Mouse (Mus musculus): ENCODE results near the gene Gab1. TPM values are rescaled to one million over a fixed set of nuclear protein-coding genes. Genes with fewer than 3 reads are reported as not detected.

The Gab1 gene
- polyA plus RNA-seq, 1 experiment from 2014 or later = 14.5 TPM

DNA sequence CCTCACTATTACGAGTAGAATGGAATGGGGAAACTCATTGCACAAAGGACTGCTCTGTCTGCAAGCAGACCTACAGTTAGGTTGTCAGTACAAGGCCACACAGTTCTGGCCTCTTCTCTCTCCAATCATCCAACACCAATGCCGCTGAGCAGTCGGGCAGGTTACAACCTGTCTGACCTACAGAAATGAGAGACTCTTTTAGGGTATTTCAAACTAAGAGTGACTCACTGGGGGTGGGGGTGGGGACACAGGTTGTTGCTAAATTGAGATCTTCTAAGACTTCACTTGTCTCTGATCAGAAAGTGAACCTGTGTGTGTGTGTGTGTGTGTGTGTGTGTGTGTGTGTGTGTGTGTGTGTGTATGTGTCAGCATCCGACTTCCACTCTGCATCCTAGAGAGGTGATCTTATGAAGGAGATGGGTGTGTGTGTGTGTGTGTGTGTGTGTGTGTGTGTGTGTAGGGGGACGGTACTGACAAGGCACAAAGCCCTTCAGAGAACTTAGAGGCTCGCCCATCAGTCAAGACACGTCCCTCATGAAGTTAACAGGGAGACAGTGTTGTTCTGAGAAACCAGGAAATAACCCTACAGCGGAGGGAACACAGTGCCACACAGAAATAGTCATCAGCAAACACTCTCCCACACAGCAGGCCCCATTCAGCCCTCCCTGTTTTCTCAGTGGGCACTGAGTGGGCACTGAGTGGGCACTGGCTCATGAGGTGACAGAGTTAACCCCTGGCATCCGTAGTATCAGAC is 27.7 kb downstream of the Gab1 start:
- no peaks in the 10 kb centered on the region for H3K36me3 ChIP-seq
- no peak overlapping the region for H3K9ac ChIP-seq (replicated peaks)
- no peak overlapping the region for H3K4me2 ChIP-seq (replicated peaks)
- no peaks in the 10 kb centered on the region for H3K27me3 ChIP-seq
- H3K27ac ChIP-seq (replicated peaks) = no peak overlapping the region
- no peak for ATAC-seq (ENCODE audit: low FRiP score, low read depth)
- no peaks in the 10 kb centered on the region for H3K9me3 ChIP-seq
- WGBS = 89% methylated on average over 9 of the region's 9 CpGs
- H3K4me3 ChIP-seq = no peak overlapping the region
- H3K4me1 ChIP-seq = peaks cover 8% of the 10 kb centered on the region

DNA sequence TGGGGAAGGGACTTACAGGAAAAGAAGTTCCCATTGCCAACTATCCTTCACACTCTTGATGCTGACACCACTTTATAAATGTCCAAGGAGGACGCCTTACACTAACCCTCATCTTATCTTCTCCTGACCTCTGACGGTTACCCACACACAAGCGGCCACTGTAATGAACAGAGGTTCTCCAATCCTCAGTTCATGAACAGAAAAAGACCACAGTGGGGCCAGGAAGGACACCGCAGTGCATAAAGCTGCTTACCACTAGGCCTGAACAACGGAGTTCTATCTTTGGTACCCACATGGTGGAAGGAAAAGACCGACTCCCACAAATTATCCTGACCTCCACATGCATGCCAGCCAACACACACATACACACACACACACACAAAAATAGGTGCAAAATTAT is 28.7 kb downstream of the Gab1 start:
- H3K27me3 ChIP-seq = no peaks in the 10 kb centered on the region
- WGBS = 93% methylated on average over 6 of the region's 6 CpGs
- H3K9me3 ChIP-seq = no peaks in the 10 kb centered on the region

DNA sequence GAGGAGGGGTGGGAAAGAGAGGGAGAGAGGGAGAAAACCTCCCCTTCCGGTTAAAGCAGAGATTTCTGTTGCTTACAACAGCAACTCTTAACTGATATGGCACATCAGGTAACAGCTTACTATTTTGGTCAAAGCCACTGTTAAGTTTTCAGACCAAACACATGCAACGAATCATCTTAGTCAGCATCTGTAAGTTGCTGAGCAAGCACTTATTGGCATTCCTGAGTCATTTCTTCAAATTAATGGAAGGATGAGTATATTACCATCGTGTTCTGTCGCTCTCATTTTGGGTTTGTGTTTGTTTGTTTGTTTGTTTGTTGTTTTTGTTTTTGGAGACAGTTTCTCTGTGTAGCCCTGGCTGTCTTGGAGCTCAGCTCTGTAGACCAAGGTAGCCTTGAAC is 30.3 kb downstream of the Gab1 start:
- no peaks in the 10 kb centered on the region for H3K9me3 ChIP-seq
- H3K4me2 ChIP-seq (replicated peaks) = no peak overlapping the region
- H3K4me3 ChIP-seq = no peak overlapping the region
- no peak overlapping the region for H3K9ac ChIP-seq (replicated peaks)
- no peak overlapping the region for H3K27ac ChIP-seq (replicated peaks)
- H3K36me3 ChIP-seq = no peaks in the 10 kb centered on the region
- H3K4me1 ChIP-seq = peaks cover 3% of the 10 kb centered on the region
- no peak for ATAC-seq (ENCODE audit: low FRiP score, low read depth)
- H3K27me3 ChIP-seq = no peaks in the 10 kb centered on the region
- whole genome bisulfite sequencing = 95% methylated on average over 4 of the region's 4 CpGs

More for the DNA sequence above, 28.7 kb downstream of the Gab1 start:
- Histone ChIP-seq H3K4me3 (no peak overlapping the region), H3K4me2 (replicated peaks) (no peak overlapping the region), H3K4me1 (peaks cover 8% of the 10 kb centered on the region), H3K9ac (replicated peaks) (no peak overlapping the region), H3K27ac (replicated peaks) (no peak overlapping the region), H3K36me3 (no peaks in the 10 kb centered on the region)
- ATAC-seq (ENCODE audit: low FRiP score, low read depth) = no peak

DNA sequence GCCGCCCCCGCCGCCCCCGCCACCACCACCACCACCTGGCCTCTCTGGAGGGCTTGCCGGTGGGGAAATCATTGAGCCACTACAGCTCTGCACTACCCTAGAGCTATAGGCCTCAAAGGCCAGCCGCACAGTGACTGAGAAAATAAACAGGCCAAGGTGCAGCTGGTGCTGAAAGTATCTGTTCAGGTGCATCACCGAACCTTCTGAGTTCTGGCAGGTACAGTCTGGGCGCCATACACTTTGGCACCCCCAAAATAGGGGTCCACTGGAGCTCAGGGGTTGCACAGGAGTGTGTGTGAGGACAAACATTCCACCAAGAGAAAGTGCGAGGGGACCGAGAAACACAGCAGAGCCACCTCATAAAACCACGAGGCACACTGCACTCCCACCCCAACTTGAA is 31.7 kb downstream of the Gab1 start:
- H3K4me1 ChIP-seq = no peaks in the 10 kb centered on the region; the same call in 1 of the 2 replicates
- H3K9ac ChIP-seq (replicated peaks) = no peak overlapping the region
- no peak for ATAC-seq (ENCODE audit: low FRiP score, low read depth)
- H3K27me3 ChIP-seq = no peaks in the 10 kb centered on the region
- no peaks in the 10 kb centered on the region for H3K9me3 ChIP-seq
- H3K4me2 ChIP-seq (replicated peaks) = no peak overlapping the region
- H3K4me3 ChIP-seq = no peak overlapping the region
- WGBS = 87% methylated on average over 11 of the region's 11 CpGs
- H3K27ac ChIP-seq (replicated peaks) = no peak overlapping the region
- no peaks in the 10 kb centered on the region for H3K36me3 ChIP-seq

DNA sequence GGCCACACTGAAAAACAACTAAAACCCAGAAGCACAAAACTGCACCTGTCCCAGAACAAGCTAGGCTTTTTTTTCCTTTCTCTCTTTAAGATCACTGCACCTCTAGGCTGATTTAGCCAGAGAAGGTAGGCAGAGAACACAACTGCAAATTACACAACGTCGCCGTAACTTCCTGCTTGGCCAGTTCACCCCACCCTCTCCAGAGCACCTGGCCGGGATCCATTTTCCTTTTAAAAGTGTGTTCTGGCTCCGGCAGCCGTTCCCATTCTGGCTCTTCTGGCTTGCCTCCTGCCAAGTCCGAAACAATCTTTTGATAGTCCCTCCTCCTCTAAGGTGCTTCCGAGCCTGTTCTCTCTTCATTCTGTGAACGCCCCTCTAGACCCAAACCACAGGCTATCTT is 32.4 kb downstream of the Gab1 start:
- WGBS = 89% methylated on average over 9 of the region's 9 CpGs
- Histone ChIP-seq H3K9ac (replicated peaks) (no peak overlapping the region), H3K36me3 (no peaks in the 10 kb centered on the region), H3K27ac (replicated peaks) (no peak overlapping the region), H3K9me3 (no peaks in the 10 kb centered on the region), H3K27me3 (no peaks in the 10 kb centered on the region), H3K4me3 (no peak overlapping the region), H3K4me1 (no peaks in the 10 kb centered on the region; the same call in 1 of the 2 replicates), H3K4me2 (replicated peaks) (no peak overlapping the region)
- ATAC-seq (ENCODE audit: low FRiP score, low read depth) = no peak

DNA sequence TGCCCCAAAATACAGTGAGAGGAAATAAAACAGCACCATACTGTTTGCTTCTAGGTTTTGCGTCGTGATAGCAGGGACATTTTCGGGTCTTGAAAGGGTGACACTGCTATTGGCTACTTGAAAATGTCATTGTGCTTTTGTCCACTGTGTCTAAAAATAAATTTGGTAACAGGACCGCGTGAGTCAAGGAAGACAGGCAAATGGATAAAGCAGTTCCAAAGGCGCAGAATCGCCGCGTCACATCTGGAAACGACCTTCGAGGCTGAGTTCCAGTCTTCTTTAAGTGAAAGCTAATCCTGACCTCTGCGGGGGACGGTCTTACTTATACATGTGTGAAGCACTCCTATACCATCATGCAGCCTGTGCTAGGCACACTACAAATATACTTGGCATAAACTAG is 35.0 kb downstream of the Gab1 start:
- H3K27ac ChIP-seq (replicated peaks) = no peak overlapping the region
- H3K9ac ChIP-seq (replicated peaks) = no peak overlapping the region
- WGBS = 94% methylated on average over 13 of the region's 13 CpGs
- no peak overlapping the region for H3K4me2 ChIP-seq (replicated peaks)
- H3K4me1 ChIP-seq = no peaks in the 10 kb centered on the region
- H3K9me3 ChIP-seq = no peaks in the 10 kb centered on the region
- ATAC-seq (ENCODE audit: low FRiP score, low read depth) = no peak
- H3K27me3 ChIP-seq = no peaks in the 10 kb centered on the region
- H3K4me3 ChIP-seq = no peak overlapping the region
- no peaks in the 10 kb centered on the region for H3K36me3 ChIP-seq

DNA sequence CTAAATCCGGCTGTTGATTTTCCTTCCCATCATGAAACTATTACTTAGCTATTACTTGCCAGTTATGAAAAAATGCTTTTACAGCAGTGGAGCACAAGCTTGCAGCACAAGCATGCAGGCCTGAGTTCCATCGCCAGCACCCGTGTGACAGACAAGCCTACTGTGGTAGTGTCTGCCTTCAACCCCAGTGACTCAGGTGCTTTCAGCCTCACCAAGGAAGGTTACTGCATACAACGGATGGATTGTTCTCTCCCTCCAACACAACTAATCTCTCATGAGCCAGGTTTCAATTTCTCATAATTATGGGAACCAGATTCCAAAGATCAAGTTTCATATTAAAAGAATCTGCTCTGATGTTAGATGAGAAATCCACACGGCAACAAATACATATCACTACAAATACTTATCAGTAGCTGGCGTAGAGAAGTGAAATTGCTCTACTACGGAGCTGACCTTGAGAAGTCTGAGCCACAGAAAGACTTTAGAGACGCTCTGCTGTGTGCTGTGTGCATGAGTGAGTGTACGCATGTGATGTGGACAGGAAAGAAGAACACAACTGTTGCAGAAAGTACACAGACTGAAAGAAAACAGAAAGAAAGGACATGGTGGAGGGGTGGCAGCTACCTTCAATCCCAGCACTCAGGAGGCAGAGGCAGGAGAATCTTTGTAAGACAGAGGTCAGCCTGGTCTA is 36.4 kb downstream of the Gab1 start:
- Histone ChIP-seq H3K9me3 (no peaks in the 10 kb centered on the region), H3K27ac (replicated peaks) (no peak overlapping the region), H3K36me3 (no peaks in the 10 kb centered on the region), H3K27me3 (no peaks in the 10 kb centered on the region), H3K4me2 (replicated peaks) (no peak overlapping the region), H3K4me3 (no peak overlapping the region), H3K4me1 (no peaks in the 10 kb centered on the region), H3K9ac (replicated peaks) (no peak overlapping the region)
- WGBS = 92% methylated on average over 9 of the region's 9 CpGs
- no peak for ATAC-seq (ENCODE audit: low FRiP score, low read depth)

DNA sequence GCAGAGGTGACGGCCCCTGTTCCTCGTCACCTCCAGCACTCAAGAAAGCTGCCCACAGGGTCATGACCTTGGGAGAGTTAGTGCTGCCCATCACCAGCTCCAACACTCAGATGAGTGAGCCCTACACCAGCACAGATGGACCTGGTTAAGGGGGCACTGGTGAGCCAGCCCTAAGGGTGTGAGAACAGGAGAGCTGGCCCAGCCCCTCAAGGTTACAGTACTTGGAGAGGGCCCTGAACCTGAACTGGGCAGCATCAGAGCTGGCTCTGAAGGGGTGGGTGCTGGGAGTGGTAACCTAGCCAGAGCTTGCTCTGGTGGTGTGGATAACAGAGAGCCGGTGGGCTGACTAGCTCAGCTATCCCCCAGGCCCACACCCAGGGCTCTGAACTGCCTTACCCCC is 37.8 kb downstream of the Gab1 start:
- Histone ChIP-seq H3K4me2 (replicated peaks) (no peak overlapping the region), H3K4me3 (no peak overlapping the region), H3K9me3 (no peaks in the 10 kb centered on the region), H3K36me3 (no peaks in the 10 kb centered on the region), H3K27ac (replicated peaks) (no peak overlapping the region), H3K27me3 (no peaks in the 10 kb centered on the region), H3K9ac (replicated peaks) (no peak overlapping the region), H3K4me1 (no peaks in the 10 kb centered on the region)
- WGBS = 95% methylated on average over 3 of the region's 3 CpGs
- no peak for ATAC-seq (ENCODE audit: low FRiP score, low read depth)

DNA sequence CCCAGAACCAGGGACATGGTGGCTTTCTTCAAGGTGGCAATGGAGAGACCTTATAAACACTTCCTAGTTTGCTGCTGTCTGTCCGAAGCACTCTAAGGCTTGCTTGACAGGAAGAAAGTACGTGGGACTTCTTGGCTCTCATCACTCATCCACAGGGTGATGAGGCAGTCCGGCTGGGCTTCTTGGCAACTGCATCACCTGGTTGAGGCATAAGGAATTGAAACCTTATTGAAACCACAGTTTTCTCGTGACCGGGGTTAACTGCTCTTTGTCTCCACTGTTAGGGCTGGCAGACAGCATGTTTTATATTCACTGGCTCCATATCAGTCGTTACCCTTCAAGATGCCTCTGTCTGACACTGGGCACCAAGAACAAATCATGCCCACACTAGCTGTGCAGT is 40.2 kb downstream of the Gab1 start:
- no peak overlapping the region for H3K27ac ChIP-seq (replicated peaks)
- no peaks in the 10 kb centered on the region for H3K9me3 ChIP-seq
- WGBS = 91% methylated on average over 6 of the region's 6 CpGs
- no peak overlapping the region for H3K9ac ChIP-seq (replicated peaks)
- ATAC-seq (ENCODE audit: low FRiP score, low read depth) = no peak
- no peak overlapping the region for H3K4me3 ChIP-seq
- H3K4me2 ChIP-seq (replicated peaks) = no peak overlapping the region
- H3K36me3 ChIP-seq = no peaks in the 10 kb centered on the region
- no peaks in the 10 kb centered on the region for H3K4me1 ChIP-seq
- no peaks in the 10 kb centered on the region for H3K27me3 ChIP-seq

DNA sequence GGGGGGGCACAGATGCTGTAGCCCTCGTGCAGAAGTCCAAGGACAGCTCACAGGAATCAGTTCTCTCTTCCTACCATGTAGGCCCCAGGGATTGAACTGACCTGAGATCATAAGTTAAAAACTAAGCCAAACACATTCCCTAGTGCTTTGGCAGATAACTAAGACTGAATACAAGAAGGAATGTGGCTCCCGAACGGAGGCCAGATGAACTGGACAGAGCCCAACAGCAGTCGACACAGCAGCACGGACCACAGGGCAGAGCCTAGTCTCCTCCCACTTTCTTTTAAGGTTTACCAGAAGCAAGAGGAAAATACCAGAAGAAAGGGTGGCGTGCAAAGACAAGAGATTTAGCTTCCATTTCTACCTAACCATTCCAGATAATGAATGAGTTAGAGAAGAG is 42.1 kb downstream of the Gab1 start:
- no peaks in the 10 kb centered on the region for H3K4me1 ChIP-seq
- H3K9me3 ChIP-seq = no peaks in the 10 kb centered on the region
- H3K4me2 ChIP-seq (replicated peaks) = no peak overlapping the region
- ATAC-seq (ENCODE audit: low FRiP score, low read depth) = no peak
- H3K27me3 ChIP-seq = no peaks in the 10 kb centered on the region
- H3K4me3 ChIP-seq = no peak overlapping the region
- WGBS = 56% methylated on average over 6 of the region's 6 CpGs
- H3K9ac ChIP-seq (replicated peaks) = no peak overlapping the region
- H3K27ac ChIP-seq (replicated peaks) = no peak overlapping the region
- H3K36me3 ChIP-seq = no peaks in the 10 kb centered on the region

DNA sequence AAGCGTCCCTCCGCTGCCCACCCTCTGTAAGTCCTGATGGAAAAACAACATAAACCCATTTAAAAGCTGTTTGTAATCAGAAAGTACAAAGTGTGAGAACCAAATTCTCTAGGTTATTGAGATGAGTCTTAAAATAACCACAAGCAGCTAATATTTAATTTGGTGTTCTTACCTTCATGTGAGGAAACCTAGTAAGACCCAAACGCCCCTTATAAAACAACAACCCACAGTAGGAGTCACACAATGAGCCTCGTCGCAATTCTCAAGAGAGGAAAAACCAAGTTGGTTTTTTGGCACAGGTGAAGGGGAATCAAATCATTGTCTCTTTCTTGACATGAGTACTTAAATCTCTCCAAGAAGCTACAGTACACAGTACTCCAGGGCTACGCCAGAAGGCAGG is 44.9 kb downstream of the Gab1 start:
- H3K4me3 ChIP-seq = no peak overlapping the region
- H3K4me2 ChIP-seq (replicated peaks) = no peak overlapping the region
- H3K36me3 ChIP-seq = no peaks in the 10 kb centered on the region
- 68% methylated on average over 6 of the region's 6 CpGs for WGBS
- peaks cover 10% of the 10 kb centered on the region for H3K4me1 ChIP-seq
- no peaks in the 10 kb centered on the region for H3K9me3 ChIP-seq
- no peak overlapping the region for H3K9ac ChIP-seq (replicated peaks)
- ATAC-seq (ENCODE audit: low FRiP score, low read depth) = no peak
- H3K27me3 ChIP-seq = no peaks in the 10 kb centered on the region
- H3K27ac ChIP-seq (replicated peaks) = no peak overlapping the region

DNA sequence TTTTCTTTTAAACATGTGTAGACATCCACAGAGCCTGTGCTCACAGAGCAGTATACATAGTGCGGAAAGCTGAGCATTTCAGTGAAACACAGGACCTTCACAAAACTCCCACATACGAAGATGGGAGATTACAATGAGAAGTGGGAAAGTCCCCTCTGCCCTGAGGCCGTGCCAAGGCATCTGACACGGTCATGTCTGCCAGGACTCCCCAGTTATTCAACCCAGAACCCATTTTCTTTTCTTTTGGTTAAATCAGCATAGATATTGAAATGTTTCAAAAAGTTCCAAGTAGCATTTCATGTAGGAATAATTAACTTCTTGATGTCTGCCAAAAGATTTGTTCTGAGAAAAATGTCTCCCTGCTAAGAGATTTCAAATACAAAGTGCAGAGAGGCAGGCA is 45.9 kb downstream of the Gab1 start:
- WGBS = 76% methylated on average over 4 of the region's 4 CpGs
- H3K4me3 ChIP-seq = no peak overlapping the region
- H3K4me1 ChIP-seq = peaks cover 14% of the 10 kb centered on the region
- ATAC-seq (ENCODE audit: low FRiP score, low read depth) = no peak
- H3K9me3 ChIP-seq = no peaks in the 10 kb centered on the region
- H3K4me2 ChIP-seq (replicated peaks) = no peak overlapping the region
- H3K27me3 ChIP-seq = no peaks in the 10 kb centered on the region
- no peak overlapping the region for H3K9ac ChIP-seq (replicated peaks)
- no peaks in the 10 kb centered on the region for H3K36me3 ChIP-seq
- no peak overlapping the region for H3K27ac ChIP-seq (replicated peaks)

All from midbrain, embryonic 12.5 days (tissue).